Mouse (Mus musculus): ENCODE results near the gene Olfr153. TPM values are rescaled to one million over a fixed set of nuclear protein-coding genes. Genes with fewer than 3 reads are reported as not detected.
"Not testable (repeated sequence)": the region's sequence is repeated elsewhere in the genome, so short reads cannot be mapped to it uniquely, and the experiment has no call there.

Olfr153 gene
- total RNA-seq (2021), result not detected

- intact Hi-C loops (cut with DNase I), result no loop called here
Measured at GRCm38 (mm10) chr2:87531496-87531895, at the start of gene Olfr153. TSS of gene Olfr153 (plus strand) at chr2:87531796.

DNA sequence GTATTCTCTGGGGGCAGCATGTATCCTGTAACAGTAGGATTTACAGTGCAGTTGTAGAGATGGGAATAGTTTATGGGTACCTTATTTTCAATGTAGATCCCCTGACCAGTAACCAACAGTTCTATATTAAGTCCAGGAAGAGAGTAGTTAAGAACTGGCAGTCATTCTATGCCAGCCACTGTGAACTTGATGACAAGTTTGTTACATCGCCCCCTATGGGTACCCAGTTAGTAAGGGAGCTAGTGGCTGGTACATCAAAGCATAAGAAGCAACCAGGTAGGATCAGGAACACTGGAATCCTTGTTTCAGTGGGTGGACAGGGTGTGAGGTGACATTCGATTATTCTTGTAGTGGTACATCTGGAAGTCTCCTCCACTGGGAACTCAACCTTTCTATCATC is 49.3 kb upstream of the Olfr153 start:
- no peak for DNase-seq
- intact Hi-C loops (cut with DNase I), result loop anchor here (10.0 kb wide), 1 partner anchor 1613 kb away; no protein-coding TSS in a partner anchor

More at GRCm38 (mm10) chr2:87531496-87531895, at the start of gene Olfr153:
- DNase-seq, result no peak

- intact Hi-C loops (cut with DNase I), result not testable (repeated sequence)
Measured at GRCm38 (mm10) chr2:87496993-87497392, 34.6 kb upstream of the Olfr153 start, which contains the start of gene Pramel7. TSS of gene Pramel7 (minus strand) at chr2:87497093.

GRCm38 (mm10) chr2:87506265-87506664 is 25.3 kb upstream of the Olfr153 start, which contains the start of gene Pramel6:
TSS of gene Pramel6 (plus strand) at chr2:87506565.
- intact Hi-C loops (cut with DNase I), result no loop called here
- no peak for DNase-seq

More at GRCm38 (mm10) chr2:87496993-87497392, 34.6 kb upstream of the Olfr153 start, which contains the start of gene Pramel7:
- DNase-seq, result not testable (repeated sequence)

- intact Hi-C loops (cut with DNase I), result no loop called here
- no peak for DNase-seq
Measured at GRCm38 (mm10) chr2:87515046-87515445, 16.6 kb upstream of the Olfr153 start.

DNA sequence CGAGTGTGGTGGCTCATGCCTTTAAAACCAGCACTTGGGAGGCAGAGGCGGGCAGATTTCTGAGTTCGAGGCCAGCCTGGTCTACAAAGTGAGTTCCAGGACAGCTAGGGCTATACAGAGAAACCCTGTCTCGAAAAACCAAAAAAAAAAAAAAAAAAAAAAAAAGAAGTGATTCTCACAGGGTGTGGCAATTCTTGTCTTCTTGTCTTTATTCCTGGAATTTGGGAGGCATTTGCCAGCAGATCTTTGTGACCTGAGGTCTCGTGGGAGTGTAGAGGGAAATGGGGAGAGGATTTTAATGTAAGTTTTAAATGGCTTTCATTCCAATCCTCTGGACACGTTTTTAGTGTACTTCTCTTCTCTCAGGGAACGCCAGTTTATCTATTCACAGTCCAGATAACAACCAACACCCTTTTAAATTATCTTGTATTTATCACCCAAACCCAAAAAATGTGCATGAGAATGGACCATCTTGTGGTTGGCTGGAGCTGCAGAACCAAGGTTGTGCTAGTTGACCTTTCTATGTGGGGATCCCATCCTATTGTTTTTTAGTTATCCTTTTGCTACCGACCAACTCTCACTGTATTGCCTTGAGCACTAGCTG is 16.0 kb upstream of the Olfr153 start:
- intact Hi-C loops (cut with DNase I), result no loop called here

DNA sequence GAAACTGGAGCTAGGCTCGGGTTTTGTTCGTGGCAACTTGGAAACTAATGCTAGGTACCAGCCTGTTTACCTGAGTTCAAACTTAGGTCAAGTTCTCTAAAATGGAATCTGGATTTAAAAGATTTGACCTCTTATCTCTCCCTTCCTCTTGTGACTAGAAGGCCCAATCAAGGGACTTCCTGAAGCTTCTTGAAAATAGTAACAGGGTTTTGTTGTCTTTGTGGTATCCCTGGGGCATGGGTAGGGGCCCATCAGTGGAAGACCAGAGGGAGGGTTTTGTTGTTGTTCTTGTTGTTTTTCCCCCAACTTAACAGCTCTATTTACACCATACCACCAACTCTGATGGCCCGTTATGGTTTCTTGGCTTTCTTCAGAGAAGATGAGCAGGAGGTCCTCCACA is 15.0 kb upstream of the Olfr153 start:
- no peak for DNase-seq
- intact Hi-C loops (cut with DNase I), result no loop called here

More for the DNA sequence above, 16.0 kb upstream of the Olfr153 start:
- DNase-seq, result no peak

- DNase-seq, result peak; percentile 23 to 38
- intact Hi-C loops (cut with DNase I), result no loop called here
Measured at GRCm38 (mm10) chr2:87520651-87521050, 10.9 kb upstream of the Olfr153 start.

DNA sequence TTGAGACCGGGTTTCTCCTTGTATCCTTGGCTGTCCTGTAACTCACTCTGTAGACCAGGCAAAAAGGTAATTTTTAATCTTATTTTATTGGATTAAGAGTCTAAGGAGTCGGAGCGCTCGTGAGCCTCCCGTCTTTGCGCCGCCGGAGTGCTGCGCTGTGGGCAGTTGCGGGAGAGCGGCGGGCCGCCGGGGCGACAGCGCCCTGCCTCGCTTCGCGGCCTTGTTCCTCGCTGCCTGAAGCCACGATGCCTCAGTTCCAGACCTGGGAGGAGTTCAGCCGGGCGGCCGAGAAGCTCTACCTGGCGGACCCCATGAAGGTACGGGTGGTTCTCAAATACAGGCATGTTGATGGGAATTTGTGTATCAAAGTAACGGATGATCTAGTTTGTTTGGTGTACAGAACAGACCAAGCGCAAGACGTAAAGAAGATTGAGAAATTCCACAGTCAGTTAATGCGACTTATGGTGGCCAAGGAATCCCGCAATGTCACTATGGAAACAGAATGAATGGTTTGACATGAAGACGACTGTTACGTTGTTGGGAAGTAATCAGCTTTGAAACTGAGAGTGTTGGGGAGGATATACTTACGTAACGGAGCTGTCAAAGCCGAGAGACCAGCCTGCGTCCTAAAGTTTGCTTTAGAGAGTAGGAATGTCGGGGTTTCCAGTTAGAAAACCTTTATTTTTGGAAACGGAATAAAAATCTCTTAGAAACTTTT is 5.5 kb upstream of the Olfr153 start:
- intact Hi-C loops (cut with DNase I); DNase-seq: not testable (repeated sequence)

- intact Hi-C loops (cut with DNase I), result no loop called here
- no peak for DNase-seq
Measured at GRCm38 (mm10) chr2:87534826-87535225, 3.2 kb downstream of the Olfr153 start.

DNA sequence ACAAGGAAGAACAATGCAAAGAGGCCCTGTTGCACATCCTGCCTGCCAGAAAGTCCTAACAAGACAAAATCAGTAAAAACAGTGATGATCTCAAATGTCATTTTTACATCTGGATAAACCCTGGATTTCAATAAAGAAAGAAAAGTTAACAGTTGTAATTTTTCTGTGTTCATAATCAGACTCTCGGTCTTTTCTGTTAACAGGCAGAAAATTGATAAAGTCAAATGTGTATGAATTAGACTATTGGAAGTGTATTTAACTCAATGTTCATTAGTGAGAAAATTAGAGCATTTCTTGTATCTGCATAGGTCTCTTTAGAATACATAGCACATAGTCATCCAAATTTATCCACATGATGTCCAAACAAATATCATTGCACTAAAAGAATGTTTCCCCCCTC is 13.8 kb downstream of the Olfr153 start, which contains the start of gene Olfr1128:
Gene Olfr1128, minus strand, starts transcription at position 101 of the 400 bp plus-strand sequence.
- no peak for DNase-seq
- intact Hi-C loops (cut with DNase I), result no loop called here

- DNase-seq; intact Hi-C loops (cut with DNase I): not testable (repeated sequence)
Measured at GRCm38 (mm10) chr2:87573602-87574001, 42.0 kb downstream of the Olfr153 start, which contains the start of gene Olfr1129. TSS of gene Olfr1129 (plus strand) at chr2:87573902.

Other genes starting within 250 kb of the Olfr153 start
- gene Olfr1118, start 224.2 kb upstream of the Olfr153 start, total RNA-seq (2021), result not detected
- gene Olfr1120, start 177.0 kb upstream of the Olfr153 start, total RNA-seq (2021), result not detected
- not detected for gene Olfr1121, start 161.9 kb upstream of the Olfr153 start, total RNA-seq (2021)
- not detected for gene Olfr1122, start 145.9 kb upstream of the Olfr153 start, total RNA-seq (2021)
- not detected for gene Olfr1123, start 115.2 kb upstream of the Olfr153 start, total RNA-seq (2021)
- not detected for gene Olfr1124, start 101.5 kb upstream of the Olfr153 start, total RNA-seq (2021)
- not detected for gene Olfr1126, start 77.8 kb upstream of the Olfr153 start, total RNA-seq (2021)
- gene Pramel7, start 34.7 kb upstream of the Olfr153 start, total RNA-seq (2021), result not detected
- gene Pramel6, start 25.2 kb upstream of the Olfr153 start, total RNA-seq (2021), result not detected
- gene Olfr1128, start 13.7 kb downstream of the Olfr153 start, total RNA-seq (2021), result not detected
- gene Olfr1129, start 42.1 kb downstream of the Olfr153 start, total RNA-seq (2021), result not detected
- not detected for gene Olfr1130, start 74.4 kb downstream of the Olfr153 start, total RNA-seq (2021)
- gene Olfr1131, start 95.3 kb downstream of the Olfr153 start, total RNA-seq (2021), result not detected
- not detected for gene Olfr1132, start 105.7 kb downstream of the Olfr153 start, total RNA-seq (2021)
- gene Olfr1133, start 115.6 kb downstream of the Olfr153 start, total RNA-seq (2021), result not detected
- gene Olfr1134, start 126.7 kb downstream of the Olfr153 start, total RNA-seq (2021), result not detected
- gene Olfr1135, start 141.9 kb downstream of the Olfr153 start, total RNA-seq (2021), result not detected
- gene Olfr1136, start 162.2 kb downstream of the Olfr153 start, total RNA-seq (2021), result not detected
- gene Olfr1137, start 181.4 kb downstream of the Olfr153 start, total RNA-seq (2021), result not detected
- gene Olfr1138, start 208.2 kb downstream of the Olfr153 start, total RNA-seq (2021), result not detected
- not detected for gene Olfr1140, start 212.0 kb downstream of the Olfr153 start, total RNA-seq (2021)
- gene Olfr1141, start 222.2 kb downstream of the Olfr153 start, total RNA-seq (2021), result not detected
- not detected for gene Olfr152, start 247.7 kb downstream of the Olfr153 start, total RNA-seq (2021)

All from heart, postnatal 36 days (tissue).